Mouse (Mus musculus): ENCODE results near the gene Eps15l1. TPM values are rescaled to one million over a fixed set of nuclear protein-coding genes. Genes with fewer than 3 reads are reported as not detected.

Gene Eps15l1
- 41.9 and 42.5 TPM in 2 replicates for polyA plus RNA-seq (2015; fragmentation: Nextera tagmentation; extraction: Ambion mirVana)

- H3K9ac ChIP-seq (ENCODE audit: low read depth, low read length): peak within 1 kb of the TSS; percentile 89
- H3K27me3 ChIP-seq (replicated peaks; ENCODE audit: control insufficient read depth, insufficient read depth, low read length): no peaks in the 10 kb centered on the region
- H3K9me3 ChIP-seq (ENCODE audit: control insufficient read depth, low read length): no peaks in the 10 kb centered on the region
- peak; percentile 98 for ATAC-seq
- H3K4me2 ChIP-seq (ENCODE audit: low read depth, low read length): peak within 1 kb of the TSS; percentile 77
- under 1% methylated on average over 48 of the region's 48 CpGs for WGBS
- H3K4me3 ChIP-seq (ENCODE audit: low read length): peak within 1 kb of the TSS; percentile 82
- H3K27ac ChIP-seq (ENCODE audit: low read length): peak within 1 kb of the TSS; percentile 82
- peaks cover 27% of the 10 kb centered on the region for H3K4me1 ChIP-seq (ENCODE audit: control insufficient read depth, insufficient read depth, low read length)
- no peaks in the 10 kb centered on the region for H3K36me3 ChIP-seq (ENCODE audit: control insufficient read depth, insufficient read depth, low read length)
Measured at GRCm38 (mm10) chr8:72421362-72422335, at the start of gene Eps15l1. Gene Eps15l1, minus strand, starts transcription at chr8:72421460.

DNA sequence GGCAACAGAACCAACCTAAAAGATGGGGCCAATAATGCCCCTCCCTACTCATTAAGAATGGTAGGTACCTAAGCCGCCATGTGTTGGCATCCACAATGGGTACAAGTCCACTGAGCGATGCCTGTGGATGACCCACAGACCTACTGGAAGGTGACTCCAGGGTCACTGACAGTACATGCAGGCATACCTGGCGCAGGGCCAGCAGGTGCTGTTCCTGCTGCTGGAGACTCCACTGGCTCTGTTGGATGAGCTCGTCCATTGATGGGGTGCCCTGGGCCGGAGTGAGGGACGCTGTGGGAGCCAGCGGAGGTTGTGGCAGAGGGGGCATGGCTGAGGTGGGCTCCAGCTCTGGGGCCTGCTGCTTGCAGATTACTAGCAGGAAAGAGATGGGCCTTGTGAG is 49.4 kb upstream of the Eps15l1 start:
- no peak overlapping the region for H3K27ac ChIP-seq (ENCODE audit: low read length)
- H3K9ac ChIP-seq (ENCODE audit: low read depth, low read length): no peak overlapping the region
- no peak overlapping the region for H3K4me2 ChIP-seq (ENCODE audit: low read depth, low read length)
- H3K4me1 ChIP-seq (ENCODE audit: control insufficient read depth, insufficient read depth, low read length): peaks cover 7% of the 10 kb centered on the region
- WGBS: 95% methylated on average over 7 of the region's 7 CpGs
- no peaks in the 10 kb centered on the region for H3K27me3 ChIP-seq (replicated peaks; ENCODE audit: control insufficient read depth, insufficient read depth, low read length)
- ATAC-seq: no peak
- H3K4me3 ChIP-seq (ENCODE audit: low read length): no peak overlapping the region
- H3K9me3 ChIP-seq (ENCODE audit: control insufficient read depth, low read length): no peaks in the 10 kb centered on the region
- peaks cover 44% of the 10 kb centered on the region for H3K36me3 ChIP-seq (ENCODE audit: control insufficient read depth, insufficient read depth, low read length)

- Histone ChIP-seq H3K9me3 (ENCODE audit: control insufficient read depth, low read length) (no peaks in the 10 kb centered on the region), H3K4me2 (ENCODE audit: low read depth, low read length) (no peak overlapping the region), H3K36me3 (ENCODE audit: control insufficient read depth, insufficient read depth, low read length) (peaks cover 50% of the 10 kb centered on the region), H3K27me3 (replicated peaks; ENCODE audit: control insufficient read depth, insufficient read depth, low read length) (no peaks in the 10 kb centered on the region), H3K4me3 (ENCODE audit: low read length) (no peak overlapping the region), H3K27ac (ENCODE audit: low read length) (no peak overlapping the region), H3K4me1 (ENCODE audit: control insufficient read depth, insufficient read depth, low read length) (peaks cover 7% of the 10 kb centered on the region), H3K9ac (ENCODE audit: low read depth, low read length) (no peak overlapping the region)
- 92% methylated on average over 8 of the region's 8 CpGs for WGBS
- ATAC-seq: no peak
Measured at GRCm38 (mm10) chr8:72469984-72470383, 48.7 kb upstream of the Eps15l1 start.

- WGBS: 86% methylated on average over 2 of the region's 2 CpGs
- peaks cover 7% of the 10 kb centered on the region for H3K4me1 ChIP-seq (ENCODE audit: control insufficient read depth, insufficient read depth, low read length)
- H3K27ac ChIP-seq (ENCODE audit: low read length): no peak overlapping the region
- no peak overlapping the region for H3K9ac ChIP-seq (ENCODE audit: low read depth, low read length)
- ATAC-seq: no peak
- no peaks in the 10 kb centered on the region for H3K27me3 ChIP-seq (replicated peaks; ENCODE audit: control insufficient read depth, insufficient read depth, low read length)
- no peak overlapping the region for H3K4me2 ChIP-seq (ENCODE audit: low read depth, low read length)
- H3K4me3 ChIP-seq (ENCODE audit: low read length): no peak overlapping the region
- H3K36me3 ChIP-seq (ENCODE audit: control insufficient read depth, insufficient read depth, low read length): peaks cover 55% of the 10 kb centered on the region
- no peaks in the 10 kb centered on the region for H3K9me3 ChIP-seq (ENCODE audit: control insufficient read depth, low read length)
Measured at GRCm38 (mm10) chr8:72469243-72469642, 48.0 kb upstream of the Eps15l1 start.

GRCm38 (mm10) chr8:72464211-72464610 is 43.0 kb upstream of the Eps15l1 start:
- Histone ChIP-seq H3K9me3 (ENCODE audit: control insufficient read depth, low read length) (no peaks in the 10 kb centered on the region), H3K9ac (ENCODE audit: low read depth, low read length) (no peak overlapping the region), H3K36me3 (ENCODE audit: control insufficient read depth, insufficient read depth, low read length) (peaks cover 78% of the 10 kb centered on the region), H3K27ac (ENCODE audit: low read length) (no peak overlapping the region), H3K27me3 (replicated peaks; ENCODE audit: control insufficient read depth, insufficient read depth, low read length) (no peaks in the 10 kb centered on the region), H3K4me3 (ENCODE audit: low read length) (no peak overlapping the region), H3K4me1 (ENCODE audit: control insufficient read depth, insufficient read depth, low read length) (no peaks in the 10 kb centered on the region), H3K4me2 (ENCODE audit: low read depth, low read length) (no peak overlapping the region)
- 91% methylated on average over 10 of the region's 10 CpGs for WGBS
- no peak for ATAC-seq

DNA sequence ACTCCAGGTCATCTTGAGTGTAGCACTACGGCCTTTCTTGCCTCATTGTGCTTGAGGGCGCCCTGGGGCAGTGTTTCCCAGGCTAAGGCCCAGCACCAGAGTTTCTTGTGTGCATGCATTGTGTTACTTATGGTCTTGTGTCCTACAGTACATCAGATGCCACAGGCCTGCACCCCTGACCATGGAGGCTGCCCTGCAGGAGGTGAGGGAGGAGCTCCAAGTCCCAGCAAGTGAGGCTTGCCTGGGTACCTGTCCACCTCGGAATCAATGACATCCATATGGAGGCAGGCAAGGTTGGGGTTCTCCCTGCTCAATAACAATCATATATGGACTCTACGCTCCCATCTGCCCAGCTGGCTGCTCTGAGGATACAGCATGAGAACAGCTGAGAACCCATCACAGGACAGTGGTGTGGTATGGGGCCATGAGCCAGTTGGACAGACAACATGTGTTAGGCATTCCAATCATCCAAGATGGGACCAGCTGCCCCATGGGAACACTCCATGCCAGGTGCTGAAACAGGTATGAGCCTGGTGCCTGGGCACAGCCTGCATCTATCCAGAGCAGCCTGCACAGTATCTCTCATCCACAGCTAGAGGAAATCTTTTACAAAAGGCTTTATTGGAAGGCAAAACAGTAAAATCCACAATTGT is 38.7 kb upstream of the Eps15l1 start:
- no peaks in the 10 kb centered on the region for H3K27me3 ChIP-seq (replicated peaks; ENCODE audit: control insufficient read depth, insufficient read depth, low read length)
- no peak for ATAC-seq
- H3K36me3 ChIP-seq (ENCODE audit: control insufficient read depth, insufficient read depth, low read length): peaks cover 51% of the 10 kb centered on the region
- H3K9me3 ChIP-seq (ENCODE audit: control insufficient read depth, low read length): no peaks in the 10 kb centered on the region
- H3K4me1 ChIP-seq (ENCODE audit: control insufficient read depth, insufficient read depth, low read length): no peaks in the 10 kb centered on the region
- H3K4me2 ChIP-seq (ENCODE audit: low read depth, low read length): no peak overlapping the region
- H3K9ac ChIP-seq (ENCODE audit: low read depth, low read length): no peak overlapping the region
- H3K4me3 ChIP-seq (ENCODE audit: low read length): no peak overlapping the region
- 88% methylated on average over 4 of the region's 4 CpGs for WGBS
- H3K27ac ChIP-seq (ENCODE audit: low read length): no peak overlapping the region

DNA sequence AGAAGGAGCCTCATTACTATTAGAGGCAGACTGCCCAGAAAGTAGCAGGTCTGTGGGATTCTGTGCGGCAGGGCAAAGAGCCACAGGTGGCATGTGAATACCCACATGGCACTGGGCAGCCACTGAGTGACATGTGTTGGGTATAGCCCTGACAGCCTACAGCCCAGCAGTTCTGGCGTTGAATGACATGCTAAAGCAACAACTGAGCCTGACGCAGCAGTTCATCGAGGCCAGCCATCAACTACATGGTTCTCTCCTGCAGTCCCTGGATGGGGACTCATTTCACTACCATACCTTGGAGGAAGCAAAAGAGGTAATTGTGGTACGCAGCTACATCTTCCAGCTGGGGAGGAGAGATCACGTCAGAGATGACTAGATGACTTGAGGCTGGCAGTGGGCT is 37.2 kb upstream of the Eps15l1 start:
- Histone ChIP-seq H3K9me3 (ENCODE audit: control insufficient read depth, low read length) (peaks cover 5% of the 10 kb centered on the region), H3K27ac (ENCODE audit: low read length) (no peak overlapping the region), H3K4me3 (ENCODE audit: low read length) (no peak overlapping the region), H3K27me3 (replicated peaks; ENCODE audit: control insufficient read depth, insufficient read depth, low read length) (no peaks in the 10 kb centered on the region), H3K36me3 (ENCODE audit: control insufficient read depth, insufficient read depth, low read length) (peaks cover 44% of the 10 kb centered on the region), H3K9ac (ENCODE audit: low read depth, low read length) (no peak overlapping the region), H3K4me2 (ENCODE audit: low read depth, low read length) (no peak overlapping the region), H3K4me1 (ENCODE audit: control insufficient read depth, insufficient read depth, low read length) (no peaks in the 10 kb centered on the region)
- WGBS: 82% methylated on average over 6 of the region's 6 CpGs
- ATAC-seq: no peak

DNA sequence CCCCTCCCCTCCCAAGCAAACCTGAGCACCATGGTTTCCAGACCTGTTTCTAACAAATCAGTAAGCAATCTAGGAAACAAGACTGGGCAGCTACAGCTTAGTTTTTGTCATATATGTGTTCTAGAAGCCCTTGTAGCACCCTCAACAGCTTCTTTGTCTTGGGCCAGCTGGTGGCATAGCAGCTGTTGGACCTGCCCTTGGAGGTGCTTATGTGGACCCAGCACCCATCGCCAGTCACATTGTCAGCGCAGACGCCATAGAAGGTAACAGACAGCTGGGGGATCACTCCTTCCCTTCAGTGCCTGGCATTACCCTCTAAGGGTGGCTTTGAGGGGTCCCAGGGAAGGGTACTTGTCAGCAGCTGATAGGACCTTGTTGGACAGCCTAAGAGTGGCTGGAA is 36.5 kb upstream of the Eps15l1 start:
- Histone ChIP-seq H3K9me3 (ENCODE audit: control insufficient read depth, low read length) (peaks cover 7% of the 10 kb centered on the region), H3K9ac (ENCODE audit: low read depth, low read length) (no peak overlapping the region), H3K36me3 (ENCODE audit: control insufficient read depth, insufficient read depth, low read length) (peaks cover 42% of the 10 kb centered on the region), H3K27ac (ENCODE audit: low read length) (no peak overlapping the region), H3K4me3 (ENCODE audit: low read length) (no peak overlapping the region), H3K27me3 (replicated peaks; ENCODE audit: control insufficient read depth, insufficient read depth, low read length) (no peaks in the 10 kb centered on the region), H3K4me1 (ENCODE audit: control insufficient read depth, insufficient read depth, low read length) (no peaks in the 10 kb centered on the region), H3K4me2 (ENCODE audit: low read depth, low read length) (no peak overlapping the region)
- 89% methylated on average over 3 of the region's 3 CpGs for WGBS
- ATAC-seq: no peak

DNA sequence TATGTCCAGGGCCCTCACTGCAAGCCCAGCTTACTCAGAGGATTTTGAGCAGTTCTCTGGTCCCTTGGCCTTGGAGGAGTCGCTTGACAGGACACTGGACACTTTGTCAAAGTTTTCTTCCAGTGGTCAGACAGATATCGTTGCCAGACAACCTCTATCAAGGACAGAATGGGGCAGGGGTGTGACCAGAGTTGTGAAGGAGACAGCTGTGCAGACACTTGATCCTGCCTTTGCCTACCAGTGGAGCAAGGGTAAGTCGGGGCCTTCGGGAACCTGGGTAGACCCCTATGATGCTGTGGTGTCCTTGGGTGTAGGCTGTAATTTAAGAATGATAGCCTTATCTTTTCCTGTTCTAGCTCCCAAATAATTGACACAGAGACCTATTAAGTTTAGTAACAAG is 34.1 kb upstream of the Eps15l1 start:
- Histone ChIP-seq H3K9me3 (ENCODE audit: control insufficient read depth, low read length) (peaks cover 7% of the 10 kb centered on the region), H3K27me3 (replicated peaks; ENCODE audit: control insufficient read depth, insufficient read depth, low read length) (no peaks in the 10 kb centered on the region), H3K36me3 (ENCODE audit: control insufficient read depth, insufficient read depth, low read length) (peaks cover 24% of the 10 kb centered on the region), H3K4me3 (ENCODE audit: low read length) (no peak overlapping the region), H3K4me2 (ENCODE audit: low read depth, low read length) (no peak overlapping the region), H3K4me1 (ENCODE audit: control insufficient read depth, insufficient read depth, low read length) (no peaks in the 10 kb centered on the region), H3K9ac (ENCODE audit: low read depth, low read length) (no peak overlapping the region), H3K27ac (ENCODE audit: low read length) (no peak overlapping the region)
- ATAC-seq: no peak
- 92% methylated on average over 4 of the region's 4 CpGs for WGBS

All from intestine, embryonic 16.5 days (tissue).